Mouse (Mus musculus) liver, embryonic 11.5 days (tissue): ENCODE measurements around the gene Zbtb38. TPM values are rescaled to one million over a fixed set of nuclear protein-coding genes. Genes with fewer than 3 reads are reported as not detected.
A peak's percentile ranks its signal among the peaks of the same experiment; 100 is the strongest.

Source experiments
- ATAC-seq: fragments of 200-750 bp; cut with Nextera tagmentation; replicated peaks from 2 replicates; pipeline ENCODE4 v1.8.0; 2017; ENCODE audit warnings: moderate number of reproducible peaks, mild to moderate bottlenecking, moderate TSS enrichment, moderate library complexity; ENCODE audit not compliant: low FRiP score
- DNase-seq: peaks from one replicate; pipeline ENCODE4 v3.0.0-alpha.2; 2017; ENCODE audit warnings: low spot score
- H3K27ac ChIP-seq: fragments of 300-500 bp; sonication (generic); 2 replicates; pipeline ENCODE4 v1.5.1; 2014; ENCODE audit warnings: mild to moderate bottlenecking, low read depth, low read length, control low read depth
- H3K27me3 ChIP-seq: fragments of 300-500 bp; sonication (generic); replicated peaks from 2 replicates; pipeline ENCODE4 v1.6.1; 2014; ENCODE audit warnings: low read length, mixed read lengths; ENCODE audit not compliant: control insufficient read depth, insufficient read depth
- H3K36me3 ChIP-seq: fragments of 300-500 bp; sonication (generic); 2 replicates; pipeline ENCODE4 v1.6.1; 2014; ENCODE audit warnings: mild to moderate bottlenecking, low read length, moderate library complexity, mixed read lengths; ENCODE audit not compliant: control insufficient read depth, insufficient read depth
- H3K4me1 ChIP-seq: fragments of 300-500 bp; sonication (generic); replicated peaks from 2 replicates; pipeline ENCODE4 v1.6.1; 2014; ENCODE audit warnings: low read length, mixed read lengths; ENCODE audit not compliant: control insufficient read depth, insufficient read depth
- H3K4me2 ChIP-seq: fragments of 300-500 bp; sonication (generic); 2 replicates; pipeline ENCODE4 v1.6.1; 2014; ENCODE audit warnings: mild to moderate bottlenecking, control low read depth, moderate library complexity
- H3K4me3 ChIP-seq: fragments of 300-500 bp; sonication (generic); 2 replicates; pipeline ENCODE4 v1.5.1; 2014; ENCODE audit warnings: low read depth, low read length, control low read depth
- H3K9ac ChIP-seq: fragments of 300-500 bp; sonication (generic); 2 replicates; pipeline ENCODE4 v1.6.1; 2014; ENCODE audit warnings: low read depth, low read length, control low read depth
- H3K9me3 ChIP-seq: fragments of 300-500 bp; sonication (generic); 2 replicates; pipeline ENCODE4 v1.6.1; 2016; ENCODE audit warnings: low read length, inconsistent platforms, mixed read lengths; ENCODE audit not compliant: control insufficient read depth
- WGBS: fragments of 180-500 bp; shearing (Covaris S2); extraction: QIAGEN DNeasy Blood & Tissue Kit; methylation state at CpG from one replicate; pipeline ENCODE4 v1.1.7; 2014; 5-methylcytosine and 5-hydroxymethylcytosine counted together
- polyA plus RNA-seq: library from polyadenylated mRNA; unstranded; fragments of >200 nt; fragmentation: Nextera tagmentation; extraction: Ambion mirVana; gene quantifications from 2 replicates; pipeline ENCODE4 v1.2.1, GENCODE M21; 2014

The Zbtb38 gene
- polyA plus RNA-seq, 1 experiment from 2014 or later, result 10.1 TPM

- Histone ChIP-seq H3K27ac (no peak overlapping the region), H3K9ac (no peak overlapping the region), H3K4me2 (no peak overlapping the region), H3K4me3 (no peak overlapping the region), H3K36me3 (no peaks in the 10 kb centered on the region), H3K27me3 (no peaks in the 10 kb centered on the region), H3K9me3 (no peaks in the 10 kb centered on the region), H3K4me1 (no peaks in the 10 kb centered on the region)
- 73% methylated on average over 15 of the region's 15 CpGs for WGBS
- ATAC-seq, result no peak
- DNase-seq, result no peak
Observed at GRCm38 (mm10) chr9:96740712-96741364, 11.8 kb downstream of the Zbtb38 start.

- ATAC-seq, result no peak
- H3K27me3 ChIP-seq, result no peaks in the 10 kb centered on the region
- no peak overlapping the region for H3K4me3 ChIP-seq
- 81% methylated on average over 22 of the region's 22 CpGs for WGBS
- H3K9ac ChIP-seq, result no peak overlapping the region
- no peak for DNase-seq
- no peak overlapping the region for H3K4me2 ChIP-seq
- no peaks in the 10 kb centered on the region for H3K4me1 ChIP-seq
- no peaks in the 10 kb centered on the region for H3K36me3 ChIP-seq
- H3K9me3 ChIP-seq, result no peaks in the 10 kb centered on the region
- H3K27ac ChIP-seq, result no peak overlapping the region
Observed at GRCm38 (mm10) chr9:96739808-96740711, 12.6 kb downstream of the Zbtb38 start.

GRCm38 (mm10) chr9:96738563-96739355, 13.9 kb downstream of the Zbtb38 start:
- H3K27me3 ChIP-seq, result no peaks in the 10 kb centered on the region
- H3K27ac ChIP-seq, result no peak overlapping the region
- H3K9me3 ChIP-seq, result no peaks in the 10 kb centered on the region
- ATAC-seq, result no peak
- H3K4me2 ChIP-seq, result no peak overlapping the region
- no peak overlapping the region for H3K4me3 ChIP-seq
- WGBS, result 78% methylated on average over 13 of the region's 13 CpGs
- H3K36me3 ChIP-seq, result no peaks in the 10 kb centered on the region
- no peak overlapping the region for H3K9ac ChIP-seq
- no peak for DNase-seq
- no peaks in the 10 kb centered on the region for H3K4me1 ChIP-seq

DNA sequence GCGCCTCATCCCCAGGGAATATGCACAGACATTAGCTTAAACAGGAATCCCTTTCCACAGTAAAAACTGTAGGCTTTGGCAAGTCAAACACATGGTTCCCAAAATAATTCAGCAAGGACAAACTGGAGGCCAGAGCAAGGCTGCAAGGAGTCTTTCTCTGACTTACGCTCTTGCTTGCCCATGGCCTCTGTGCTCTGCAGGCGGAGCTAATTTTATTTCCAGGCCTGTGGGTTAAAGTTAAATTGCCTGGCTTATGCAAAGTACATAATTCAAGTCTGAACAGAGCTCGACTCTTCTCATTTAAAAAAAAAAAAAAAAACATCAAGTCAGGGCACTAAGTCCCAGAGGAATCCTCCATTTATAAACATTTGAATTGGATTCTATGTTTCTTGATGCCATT, 16.7 kb downstream of the Zbtb38 start:
- no peak overlapping the region for H3K4me2 ChIP-seq
- no peaks in the 10 kb centered on the region for H3K36me3 ChIP-seq
- no peak for DNase-seq
- no peaks in the 10 kb centered on the region for H3K4me1 ChIP-seq
- H3K9ac ChIP-seq, result no peak overlapping the region
- H3K27me3 ChIP-seq, result no peaks in the 10 kb centered on the region; the same call in 1 of the 2 replicates
- no peak for ATAC-seq
- 76% methylated on average over 4 of the region's 4 CpGs for WGBS
- no peak overlapping the region for H3K4me3 ChIP-seq
- H3K9me3 ChIP-seq, result no peaks in the 10 kb centered on the region
- H3K27ac ChIP-seq, result no peak overlapping the region

DNA sequence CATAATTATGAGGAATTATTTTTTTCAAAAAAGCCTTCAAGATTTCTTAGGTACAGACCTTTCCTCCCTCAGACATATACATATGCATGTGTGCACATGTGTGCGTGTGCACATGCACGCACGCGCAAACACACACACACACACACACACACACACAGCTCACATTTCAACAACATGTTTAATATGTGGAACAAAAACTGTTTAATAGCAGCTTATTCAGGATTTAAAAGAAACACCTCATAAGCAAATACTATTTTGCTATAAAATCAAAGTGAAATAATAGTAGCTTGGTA, 19.3 kb downstream of the Zbtb38 start:
- WGBS, result 99% methylated on average over 4 of the region's 4 CpGs
- H3K27ac ChIP-seq, result no peak overlapping the region

GRCm38 (mm10) chr9:96732644-96733424, 19.8 kb downstream of the Zbtb38 start:
- no peak for DNase-seq
- Histone ChIP-seq H3K27me3 (no peaks in the 10 kb centered on the region; the same call in 1 of the 2 replicates), H3K4me3 (no peak overlapping the region), H3K27ac (no peak overlapping the region), H3K9me3 (no peaks in the 10 kb centered on the region), H3K36me3 (no peaks in the 10 kb centered on the region), H3K4me1 (no peaks in the 10 kb centered on the region), H3K4me2 (no peak overlapping the region), H3K9ac (no peak overlapping the region)
- no peak for ATAC-seq
- 84% methylated on average over 17 of the region's 17 CpGs for WGBS

More for the DNA sequence above, 19.3 kb downstream of the Zbtb38 start:
- DNase-seq (no peak), ATAC-seq (no peak)
- Histone ChIP-seq H3K9me3 (no peaks in the 10 kb centered on the region), H3K9ac (no peak overlapping the region), H3K4me2 (no peak overlapping the region), H3K27me3 (no peaks in the 10 kb centered on the region; the same call in 1 of the 2 replicates), H3K4me1 (no peaks in the 10 kb centered on the region), H3K4me3 (no peak overlapping the region), H3K36me3 (no peaks in the 10 kb centered on the region)

DNA sequence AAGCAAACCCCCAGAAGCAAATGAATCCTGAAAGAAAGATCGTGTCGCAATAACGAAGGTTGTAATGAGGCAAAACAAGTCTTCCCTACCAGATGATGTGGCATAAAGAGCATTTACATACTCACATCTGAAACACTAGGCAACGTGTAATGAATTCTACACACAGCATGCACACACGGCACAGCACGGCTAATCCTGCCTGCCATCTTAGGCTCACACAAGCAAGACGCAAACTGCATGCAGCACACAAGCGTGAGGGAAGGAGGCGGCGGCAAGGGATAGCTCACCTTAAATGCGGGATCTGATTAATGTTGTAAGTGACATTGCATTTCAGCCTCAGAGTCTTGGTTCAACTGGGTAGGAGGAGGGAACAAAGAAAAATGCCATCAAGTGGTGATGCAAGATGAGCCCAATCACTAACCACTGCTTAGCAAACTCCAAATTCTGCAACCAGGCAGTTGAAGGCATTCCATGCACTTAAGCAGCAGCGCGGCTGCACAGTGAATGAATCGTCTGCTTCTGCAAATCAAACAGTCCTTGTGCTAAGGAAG, 20.6 kb downstream of the Zbtb38 start:
- no peak overlapping the region for H3K4me3 ChIP-seq
- H3K4me1 ChIP-seq, result no peaks in the 10 kb centered on the region

More for the DNA sequence above, 20.6 kb downstream of the Zbtb38 start:
- Histone ChIP-seq H3K27ac (no peak overlapping the region), H3K9me3 (no peaks in the 10 kb centered on the region), H3K36me3 (no peaks in the 10 kb centered on the region), H3K9ac (no peak overlapping the region), H3K4me2 (peak overlapping the region; percentile 4; the same call in 1 of the 2 replicates), H3K27me3 (no peaks in the 10 kb centered on the region; the same call in 1 of the 2 replicates)
- 55% methylated on average over 14 of the region's 14 CpGs for WGBS
- DNase-seq, result no peak
- no peak for ATAC-seq
